Mouse (Mus musculus): ENCODE measurements around the gene Zfp661. TPM values are rescaled to one million over a fixed set of nuclear protein-coding genes. Genes with fewer than 3 reads are reported as not detected.

Gene Zfp661
- polyA plus RNA-seq (2015; fragmentation: Nextera tagmentation; extraction: Ambion mirVana) = 7.1 and 7.2 TPM in 2 replicates

GRCm38 (mm10) chr2:127586694-127587513, at the start of gene Zfp661, which contains the start of gene Mrps5:
TSS of gene Zfp661 (minus strand) at chr2:127587094.
TSS of gene Mrps5 (plus strand) at chr2:127587222.
- H3K36me3 ChIP-seq = no peaks in the 10 kb centered on the region
- no peaks in the 10 kb centered on the region for H3K9me3 ChIP-seq
- ATAC-seq (ENCODE audit: low FRiP score, low read depth) = peak; percentile 83
- H3K4me2 ChIP-seq = peak within 1 kb of the TSS; percentile 80
- H3K4me3 ChIP-seq = peak within 1 kb of the TSS; percentile 91
- H3K27me3 ChIP-seq = no peaks in the 10 kb centered on the region; the same call in 1 of the 2 replicates
- WGBS = 4% methylated on average over 39 of the region's 39 CpGs
- peak within 1 kb of the TSS; percentile 95 for H3K27ac ChIP-seq (replicated peaks)
- H3K9ac ChIP-seq = peak within 1 kb of the TSS; percentile 81
- peaks cover 34% of the 10 kb centered on the region for H3K4me1 ChIP-seq (replicated peaks)

DNA sequence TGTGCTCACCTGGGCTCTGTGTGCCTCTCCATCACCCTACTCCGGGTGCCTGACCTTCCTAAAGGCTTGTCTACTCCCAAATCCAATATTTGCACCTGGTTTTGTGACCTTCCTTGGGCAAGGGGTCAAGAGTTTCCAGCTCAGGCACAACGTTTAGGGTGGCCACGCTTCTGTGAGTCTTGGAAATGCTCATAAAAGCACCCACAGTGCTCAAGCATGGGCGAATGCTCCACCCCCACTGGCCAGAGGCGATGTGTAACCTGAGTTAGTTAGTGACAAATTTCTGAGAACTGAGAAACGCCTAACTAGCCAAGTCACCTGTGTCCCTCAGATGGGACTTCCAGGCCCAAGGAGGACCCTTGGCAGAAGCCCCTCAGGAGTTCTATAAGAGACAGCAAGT, 48.7 kb upstream of the Zfp661 start:
- no peak overlapping the region for H3K4me2 ChIP-seq
- H3K9ac ChIP-seq = no peak overlapping the region
- no peak overlapping the region for H3K4me3 ChIP-seq
- no peaks in the 10 kb centered on the region for H3K4me1 ChIP-seq (replicated peaks)
- no peaks in the 10 kb centered on the region for H3K36me3 ChIP-seq
- no peaks in the 10 kb centered on the region for H3K27me3 ChIP-seq
- no peak overlapping the region for H3K27ac ChIP-seq (replicated peaks)
- H3K9me3 ChIP-seq = no peaks in the 10 kb centered on the region
- no peak for ATAC-seq (ENCODE audit: low FRiP score, low read depth)
- WGBS = 83% methylated on average over 6 of the region's 6 CpGs

DNA sequence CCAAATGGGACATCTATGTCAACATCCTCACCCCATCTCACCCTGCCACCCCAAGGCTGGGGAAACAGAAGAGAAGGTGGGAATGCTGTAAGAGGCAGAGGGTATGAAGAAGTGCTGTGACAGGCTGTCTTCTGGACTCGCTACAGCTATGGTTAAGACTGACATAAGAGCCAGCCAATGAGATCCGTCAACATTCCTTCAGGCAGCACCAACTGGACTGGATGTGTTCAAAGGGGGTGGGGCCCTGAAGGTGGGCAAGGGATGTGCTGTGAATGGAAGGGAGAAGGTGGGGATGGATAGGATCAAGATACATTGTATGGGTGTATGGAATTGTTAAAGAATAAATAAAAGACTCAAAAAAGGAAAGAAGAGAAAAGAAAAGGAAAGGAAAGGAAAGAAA, 45.7 kb upstream of the Zfp661 start:
- no peak overlapping the region for H3K4me3 ChIP-seq
- ATAC-seq (ENCODE audit: low FRiP score, low read depth) = no peak
- H3K4me2 ChIP-seq = no peak overlapping the region
- no peak overlapping the region for H3K9ac ChIP-seq
- no peaks in the 10 kb centered on the region for H3K27me3 ChIP-seq
- H3K27ac ChIP-seq (replicated peaks) = no peak overlapping the region
- 63% methylated on average over 2 of the region's 2 CpGs for WGBS
- H3K9me3 ChIP-seq = no peaks in the 10 kb centered on the region
- no peaks in the 10 kb centered on the region for H3K36me3 ChIP-seq
- H3K4me1 ChIP-seq (replicated peaks) = no peaks in the 10 kb centered on the region

- Histone ChIP-seq H3K27me3 (no peaks in the 10 kb centered on the region), H3K36me3 (no peaks in the 10 kb centered on the region), H3K4me1 (replicated peaks) (no peaks in the 10 kb centered on the region), H3K9me3 (no peaks in the 10 kb centered on the region), H3K4me2 (no peak overlapping the region), H3K9ac (no peak overlapping the region), H3K4me3 (no peak overlapping the region), H3K27ac (replicated peaks) (no peak overlapping the region)
- ATAC-seq (ENCODE audit: low FRiP score, low read depth) = peak; percentile 30; the same call in 1 of the 2 replicates
- 70% methylated on average over 6 of the region's 6 CpGs for WGBS
Observed at GRCm38 (mm10) chr2:127627990-127628570, 41.2 kb upstream of the Zfp661 start.

DNA sequence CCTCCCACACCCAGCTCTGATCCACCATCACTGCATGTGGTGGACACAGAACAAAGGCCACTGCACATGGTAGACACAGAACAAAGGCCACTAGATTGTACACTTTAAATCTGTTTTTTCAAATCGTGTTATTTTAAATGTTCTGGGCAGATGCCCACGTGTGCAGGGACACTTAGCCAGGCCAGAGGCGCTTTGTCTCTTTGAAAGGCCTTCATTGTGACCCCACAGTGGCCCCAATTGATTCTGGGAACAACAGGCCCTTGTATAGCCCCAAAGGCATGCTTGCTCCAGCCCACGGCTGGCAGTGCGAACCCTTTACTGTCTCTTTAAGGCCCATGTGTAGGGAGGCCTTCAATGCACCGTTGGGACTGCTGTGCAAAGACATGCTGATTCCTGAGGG, 40.5 kb upstream of the Zfp661 start:
- Histone ChIP-seq H3K4me3 (no peak overlapping the region), H3K4me1 (replicated peaks) (no peaks in the 10 kb centered on the region; the same call in 1 of the 2 replicates), H3K4me2 (no peak overlapping the region), H3K27ac (replicated peaks) (no peak overlapping the region), H3K27me3 (no peaks in the 10 kb centered on the region), H3K36me3 (no peaks in the 10 kb centered on the region), H3K9me3 (no peaks in the 10 kb centered on the region), H3K9ac (no peak overlapping the region)
- WGBS = 33% methylated on average over 6 of the region's 6 CpGs
- no peak; the same call in 1 of the 2 replicates for ATAC-seq (ENCODE audit: low FRiP score, low read depth)

DNA sequence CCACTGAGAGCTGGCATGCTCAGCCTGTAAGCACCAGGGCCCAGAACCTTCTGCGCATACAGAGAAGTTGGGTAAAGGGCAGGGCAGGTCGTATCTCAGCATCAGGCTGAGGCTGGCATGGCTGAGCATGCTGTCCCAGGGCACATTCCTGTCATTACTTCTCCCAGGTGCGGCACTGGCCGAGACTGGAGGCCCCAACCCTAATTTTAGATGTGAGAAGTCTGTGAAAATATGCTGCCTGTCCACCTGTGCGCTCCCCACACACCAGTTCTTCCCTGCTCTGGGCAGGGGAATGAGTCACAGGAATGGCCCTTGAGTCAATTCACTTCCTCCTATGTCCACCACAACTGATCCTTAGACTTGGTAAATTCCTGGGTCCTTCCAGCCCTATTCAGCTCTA, 38.8 kb upstream of the Zfp661 start:
- H3K4me3 ChIP-seq = no peak overlapping the region
- H3K36me3 ChIP-seq = no peaks in the 10 kb centered on the region
- no peaks in the 10 kb centered on the region; the same call in 1 of the 2 replicates for H3K4me1 ChIP-seq (replicated peaks)
- no peak overlapping the region for H3K4me2 ChIP-seq
- H3K27me3 ChIP-seq = no peaks in the 10 kb centered on the region
- H3K27ac ChIP-seq (replicated peaks) = no peak overlapping the region
- no peak overlapping the region for H3K9ac ChIP-seq
- H3K9me3 ChIP-seq = no peaks in the 10 kb centered on the region
- WGBS = 82% methylated on average over 5 of the region's 5 CpGs
- no peak for ATAC-seq (ENCODE audit: low FRiP score, low read depth)

GRCm38 (mm10) chr2:127624786-127625185, 37.9 kb upstream of the Zfp661 start:
- ATAC-seq (ENCODE audit: low FRiP score, low read depth) = no peak
- 90% methylated on average over 2 of the region's 2 CpGs for WGBS
- H3K9ac ChIP-seq = no peak overlapping the region
- H3K4me3 ChIP-seq = no peak overlapping the region
- no peaks in the 10 kb centered on the region for H3K9me3 ChIP-seq
- no peaks in the 10 kb centered on the region; the same call in 1 of the 2 replicates for H3K4me1 ChIP-seq (replicated peaks)
- H3K27ac ChIP-seq (replicated peaks) = no peak overlapping the region
- H3K36me3 ChIP-seq = no peaks in the 10 kb centered on the region
- H3K27me3 ChIP-seq = no peaks in the 10 kb centered on the region
- H3K4me2 ChIP-seq = no peak overlapping the region

DNA sequence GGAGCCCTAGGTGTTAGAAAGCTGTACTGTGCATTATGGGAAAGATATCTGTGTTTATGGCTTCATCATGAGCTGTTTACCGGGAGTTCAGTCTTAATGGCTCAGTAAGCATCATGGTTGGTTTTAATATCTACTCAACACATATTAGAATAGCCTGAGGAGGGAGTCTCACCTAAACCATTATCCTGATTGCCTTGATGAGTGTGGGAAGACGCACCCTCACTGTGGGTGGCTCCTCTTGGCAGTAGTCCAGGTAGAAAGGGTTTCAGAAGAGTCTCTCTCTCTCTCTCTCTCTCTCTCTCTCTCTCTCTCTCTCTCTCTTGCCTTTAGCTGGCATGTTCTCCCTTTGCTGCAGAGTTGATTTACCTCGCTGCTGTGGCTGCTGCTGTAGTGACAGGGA, 35.2 kb upstream of the Zfp661 start:
- ATAC-seq (ENCODE audit: low FRiP score, low read depth) = peak; percentile 48; the same call in 1 of the 2 replicates
- Histone ChIP-seq H3K4me3 (no peak overlapping the region), H3K4me1 (replicated peaks) (no peaks in the 10 kb centered on the region; the same call in 1 of the 2 replicates), H3K36me3 (no peaks in the 10 kb centered on the region), H3K27me3 (no peaks in the 10 kb centered on the region), H3K4me2 (no peak overlapping the region), H3K27ac (replicated peaks) (peak overlapping the region; percentile 34; the same call in 1 of the 2 replicates), H3K9me3 (no peaks in the 10 kb centered on the region), H3K9ac (no peak overlapping the region)
- 50% methylated on average over 3 of the region's 3 CpGs for WGBS

DNA sequence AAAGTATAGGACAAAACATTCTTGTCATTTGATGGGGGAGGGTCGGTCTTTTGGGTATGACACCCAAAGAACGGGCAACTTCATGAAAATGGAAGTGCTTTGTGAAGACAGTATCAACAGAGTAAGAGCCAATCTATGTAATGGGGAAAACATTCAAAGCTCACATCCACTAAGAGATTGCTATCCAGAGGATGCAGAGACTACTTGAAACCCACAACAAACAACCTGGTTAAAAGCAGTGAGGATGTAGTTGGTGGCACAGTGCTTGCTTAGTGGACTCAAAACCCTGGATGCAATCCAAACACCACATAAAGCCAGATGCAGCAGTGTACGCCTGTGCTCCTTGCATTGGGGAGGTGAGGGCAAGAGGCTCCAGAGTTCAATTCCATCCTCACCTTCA, 32.4 kb upstream of the Zfp661 start:
- no peaks in the 10 kb centered on the region for H3K36me3 ChIP-seq
- no peak overlapping the region for H3K4me2 ChIP-seq
- no peak overlapping the region for H3K4me3 ChIP-seq
- 94% methylated on average over 3 of the region's 3 CpGs for WGBS
- no peak overlapping the region for H3K9ac ChIP-seq
- H3K9me3 ChIP-seq = no peaks in the 10 kb centered on the region
- ATAC-seq (ENCODE audit: low FRiP score, low read depth) = no peak
- no peaks in the 10 kb centered on the region for H3K27me3 ChIP-seq
- no peak overlapping the region for H3K27ac ChIP-seq (replicated peaks)
- no peaks in the 10 kb centered on the region; the same call in 1 of the 2 replicates for H3K4me1 ChIP-seq (replicated peaks)

- no peaks in the 10 kb centered on the region for H3K36me3 ChIP-seq
- no peaks in the 10 kb centered on the region for H3K9me3 ChIP-seq
- 96% methylated on average over 4 of the region's 4 CpGs for WGBS
- H3K4me3 ChIP-seq = no peak overlapping the region
- no peaks in the 10 kb centered on the region for H3K27me3 ChIP-seq
- H3K9ac ChIP-seq = no peak overlapping the region
- no peak overlapping the region for H3K4me2 ChIP-seq
- H3K4me1 ChIP-seq (replicated peaks) = no peaks in the 10 kb centered on the region
- no peak for ATAC-seq (ENCODE audit: low FRiP score, low read depth)
- no peak overlapping the region for H3K27ac ChIP-seq (replicated peaks)
Observed at GRCm38 (mm10) chr2:127612288-127612687, 25.4 kb upstream of the Zfp661 start.

DNA sequence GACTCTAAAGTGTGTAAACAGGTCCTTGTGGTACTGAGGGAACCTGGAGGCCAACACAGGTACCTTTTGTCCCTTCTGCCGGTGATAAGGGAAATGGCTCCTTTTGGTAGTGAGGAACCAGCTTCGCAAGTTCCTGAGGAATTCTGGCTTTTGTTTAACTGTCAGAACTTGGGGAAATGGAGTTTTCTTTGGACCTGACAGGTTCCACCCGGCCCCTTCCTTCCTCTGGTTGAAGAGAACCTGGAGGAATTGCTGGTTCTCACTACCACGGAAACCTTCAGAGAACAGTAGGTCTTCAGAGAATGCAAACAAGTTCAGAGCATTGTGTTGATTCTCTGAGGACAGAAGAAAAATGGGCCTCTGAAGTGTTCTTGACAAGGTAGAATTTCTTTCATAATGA, 24.5 kb upstream of the Zfp661 start:
- Histone ChIP-seq H3K27me3 (no peaks in the 10 kb centered on the region), H3K9me3 (no peaks in the 10 kb centered on the region), H3K9ac (no peak overlapping the region), H3K4me3 (no peak overlapping the region), H3K27ac (replicated peaks) (no peak overlapping the region), H3K4me2 (no peak overlapping the region), H3K4me1 (replicated peaks) (no peaks in the 10 kb centered on the region), H3K36me3 (peaks cover under 1% of the 10 kb centered on the region)
- no peak for ATAC-seq (ENCODE audit: low FRiP score, low read depth)
- WGBS = 85% methylated on average over 4 of the region's 4 CpGs

GRCm38 (mm10) chr2:127608986-127609385, 22.1 kb upstream of the Zfp661 start:
- peaks cover 24% of the 10 kb centered on the region for H3K36me3 ChIP-seq
- H3K27me3 ChIP-seq = no peaks in the 10 kb centered on the region
- 13% methylated on average over 5 of the region's 5 CpGs for WGBS
- no peaks in the 10 kb centered on the region for H3K4me1 ChIP-seq (replicated peaks)
- ATAC-seq (ENCODE audit: low FRiP score, low read depth) = no peak
- H3K27ac ChIP-seq (replicated peaks) = no peak overlapping the region
- H3K9me3 ChIP-seq = no peaks in the 10 kb centered on the region
- H3K4me2 ChIP-seq = no peak overlapping the region
- no peak overlapping the region for H3K9ac ChIP-seq
- no peak overlapping the region for H3K4me3 ChIP-seq

Measured in hindbrain, embryonic 15.5 days (tissue).